Mouse (Mus musculus) adrenal gland, postnatal 25 days (tissue): ENCODE results near the gene Trpv4. TPM values are rescaled to one million over a fixed set of nuclear protein-coding genes. Genes with fewer than 3 reads are reported as not detected.

Experiments used
- DNase-seq: peaks from one replicate; pipeline ENCODE4 v3.0.0; 2021; ENCODE audit warnings: mixed read lengths
- total RNA-seq: library from RNA; stranded (reverse); gene quantifications from 2 replicates; pipeline ENCODE4 v1.2.3, GENCODE M21; 2021

The Trpv4 gene
- total RNA-seq, 1 experiment from 2014 or later: 1.2 TPM

DNA sequence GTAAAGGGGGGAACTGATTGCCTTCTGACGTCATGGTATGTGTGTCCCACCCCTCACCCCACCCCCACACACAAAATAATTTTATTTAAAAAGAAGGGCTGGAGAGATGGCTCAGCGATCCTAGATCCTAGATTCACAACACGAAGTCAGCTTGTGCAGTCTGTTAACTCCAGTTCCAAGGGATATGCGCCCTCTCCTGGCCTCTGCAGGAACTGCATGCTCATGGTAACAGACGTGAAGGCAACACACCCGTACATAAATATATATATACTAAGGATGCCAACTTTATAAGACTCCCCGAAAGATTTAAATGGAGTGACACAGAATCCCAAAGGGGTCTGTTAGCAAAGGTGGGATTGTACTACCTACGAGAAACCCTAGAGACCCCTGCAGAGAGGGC lies 39.4 kb downstream of the Trpv4 start:
- DNase-seq: peak; percentile 80

- DNase-seq: no peak
These were observed 40.4 kb downstream of the Trpv4 start for GRCm38 (mm10) chr5:114617809-114618208.

DNA sequence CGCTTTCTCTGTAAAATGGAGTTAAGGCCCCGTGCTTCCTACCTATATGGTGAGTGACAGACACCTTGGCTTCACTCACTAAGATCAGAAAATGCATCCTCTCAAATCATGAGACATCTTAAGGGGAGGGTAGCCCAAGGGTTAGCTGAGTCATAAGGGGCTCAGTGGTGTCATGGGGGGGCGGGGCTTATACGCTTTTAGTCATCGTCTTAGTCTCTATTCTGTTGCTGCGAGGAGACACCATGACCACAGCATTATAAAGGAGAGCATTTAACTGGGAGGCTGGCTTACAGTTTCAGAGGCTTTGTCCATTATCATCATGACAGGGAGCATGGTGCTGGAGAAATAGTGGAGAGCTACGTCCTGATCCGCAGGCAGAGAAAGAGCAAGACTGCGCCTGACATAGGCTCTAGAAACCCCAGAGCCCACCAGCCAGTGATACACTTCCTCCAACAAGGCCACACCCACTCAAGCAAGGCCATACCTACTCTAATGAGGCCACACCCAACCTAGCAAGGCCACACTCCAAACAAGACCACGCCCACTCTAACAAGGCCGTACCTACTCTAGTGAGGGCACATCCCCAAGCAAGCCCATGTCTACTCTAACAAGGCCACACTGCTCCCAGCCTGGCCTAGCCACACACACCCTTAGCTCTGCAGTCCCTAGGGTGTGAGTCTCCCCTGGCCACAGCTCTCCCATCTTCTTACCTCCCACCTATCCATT lies 41.7 kb downstream of the Trpv4 start:
- no peak for DNase-seq

- DNase-seq: no peak
These were observed 43.4 kb downstream of the Trpv4 start for GRCm38 (mm10) chr5:114614863-114615262.

DNA sequence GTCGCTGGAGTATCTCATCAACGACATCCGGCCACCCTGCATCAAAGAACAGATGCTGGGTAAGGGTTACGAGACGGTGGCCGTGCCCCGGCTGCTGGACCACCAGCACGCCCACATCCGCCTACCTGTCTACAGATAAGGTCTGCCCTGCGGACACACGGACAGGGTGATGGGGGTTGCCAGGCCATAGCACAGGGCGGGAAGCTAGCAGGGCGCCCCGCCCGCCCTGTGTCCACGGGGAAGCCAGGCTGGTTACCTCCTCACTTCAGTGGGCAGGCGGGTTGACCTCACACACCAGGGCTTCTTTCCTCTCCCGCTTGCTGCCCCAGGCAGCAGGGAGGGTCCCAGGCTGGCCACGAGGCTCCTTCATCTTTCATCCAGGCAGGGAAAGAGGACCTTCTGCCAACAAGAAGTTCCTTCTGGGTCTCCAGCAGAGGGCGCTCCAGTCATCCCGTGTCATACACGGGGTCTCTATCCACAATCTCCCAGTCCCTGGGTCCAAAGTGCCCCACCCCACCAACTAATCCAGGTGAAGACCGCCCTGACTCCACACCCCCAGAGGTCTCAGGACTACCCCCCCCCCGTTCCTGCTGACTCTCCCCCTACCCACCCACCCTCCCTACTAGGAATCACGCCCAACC lies 46.1 kb downstream of the Trpv4 start:
- DNase-seq: peak; percentile 54

DNA sequence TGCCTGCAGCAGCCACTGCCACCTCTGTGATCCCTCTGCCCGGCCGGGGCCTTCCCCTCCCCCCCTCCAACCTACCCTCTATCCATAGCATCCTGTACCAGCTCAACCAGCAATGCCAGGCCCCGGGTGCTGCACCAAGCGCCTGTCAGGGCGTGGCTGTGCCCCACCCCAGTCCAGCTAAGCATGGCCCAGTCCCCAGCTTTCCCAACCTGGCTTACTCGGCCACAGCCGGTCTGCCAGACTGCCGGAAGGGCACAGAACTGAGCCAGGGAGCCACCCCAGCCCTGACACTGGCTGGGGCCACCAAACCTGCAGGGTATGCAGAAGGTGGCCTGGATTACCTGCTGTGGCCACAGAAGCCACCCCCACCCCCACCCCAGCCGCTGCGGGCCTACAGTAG lies 47.0 kb downstream of the Trpv4 start:
- DNase-seq: no peak

DNA sequence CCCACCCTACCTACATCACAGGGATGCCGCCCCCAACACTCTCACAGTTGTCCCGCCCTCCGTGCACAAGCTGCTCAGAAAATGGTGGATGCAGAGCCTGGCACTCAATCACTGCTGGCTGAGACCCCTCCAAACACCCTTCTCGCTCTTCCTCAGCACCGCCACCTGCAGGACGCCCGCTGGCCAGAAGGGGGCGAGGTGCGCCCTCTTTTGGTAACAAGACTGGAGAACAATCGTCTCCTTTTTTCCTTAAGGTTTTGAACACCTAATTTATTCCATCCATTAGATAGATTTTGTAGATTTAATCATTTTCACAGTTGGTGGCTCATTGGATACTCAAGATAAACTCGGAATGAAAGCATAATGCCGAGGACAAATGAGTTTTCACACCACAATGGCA lies 49.7 kb downstream of the Trpv4 start:
- peak; percentile 84 for DNase-seq

DNA sequence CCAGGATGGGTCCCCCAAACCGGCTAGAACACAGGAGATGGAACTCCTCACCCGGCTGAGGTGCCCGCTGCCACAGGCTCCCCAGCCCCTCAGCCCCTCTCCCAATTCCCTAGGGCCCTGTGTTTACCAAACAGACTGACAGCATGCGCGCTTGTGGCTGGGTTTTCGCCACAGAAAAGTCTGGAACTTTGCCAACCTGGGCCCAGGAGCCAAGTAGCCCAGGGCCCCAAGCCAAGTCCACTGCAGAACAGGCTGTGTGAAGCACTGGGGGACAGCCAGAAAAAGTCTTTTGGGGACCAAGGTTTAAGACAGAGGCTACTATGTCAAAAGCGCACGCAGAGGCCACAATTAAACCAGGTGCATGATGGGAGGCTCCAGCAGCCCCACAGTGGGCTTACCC lies 50.6 kb downstream of the Trpv4 start:
- peak; percentile 83 for DNase-seq

GRCm38 (mm10) chr5:114605981-114606380 lies 52.2 kb downstream of the Trpv4 start:
- DNase-seq: no peak

DNA sequence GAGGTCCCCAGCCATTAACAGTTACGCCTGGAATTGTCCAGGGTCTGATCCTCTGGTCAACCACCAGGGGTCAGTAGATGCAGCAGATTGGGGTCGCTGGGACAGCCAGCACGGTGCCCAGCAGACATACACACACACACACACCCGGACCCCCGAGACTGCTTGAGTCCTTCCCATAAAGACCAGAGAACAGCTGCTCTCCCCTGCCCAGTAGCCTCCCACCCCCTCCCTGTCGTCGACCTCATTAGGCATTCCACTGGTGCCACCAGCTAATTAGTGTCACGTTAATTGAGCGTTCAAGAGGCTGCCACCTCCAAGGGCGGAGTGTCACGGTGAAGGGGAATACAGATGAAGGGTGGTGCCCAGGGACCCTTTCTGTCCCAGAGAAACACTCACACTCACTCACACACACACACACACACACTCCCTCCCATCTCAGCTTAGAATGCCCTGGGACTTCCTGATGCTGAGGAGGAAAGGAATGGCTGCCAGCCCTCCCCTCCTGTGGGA lies 53.4 kb downstream of the Trpv4 start:
- DNase-seq: no peak

DNA sequence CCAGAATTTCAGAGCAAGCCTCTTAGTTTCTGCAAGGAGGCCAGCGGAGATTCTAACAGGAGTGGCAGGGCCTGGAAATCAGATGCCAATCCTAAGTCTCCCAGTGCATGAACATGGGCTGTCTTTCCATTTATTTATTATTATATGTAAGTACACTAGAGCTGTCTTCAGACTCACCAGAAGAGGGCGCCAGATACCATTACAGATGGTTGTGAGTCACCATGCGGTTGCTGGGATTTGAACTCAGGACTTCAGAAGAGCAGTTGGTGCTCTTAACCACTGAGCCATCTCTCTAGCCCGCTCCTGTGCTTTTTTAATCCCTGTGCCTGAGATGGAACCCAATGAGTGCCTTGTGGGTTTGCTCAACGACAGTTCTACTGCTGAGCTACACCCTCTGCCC lies 54.2 kb downstream of the Trpv4 start:
- no peak for DNase-seq

DNA sequence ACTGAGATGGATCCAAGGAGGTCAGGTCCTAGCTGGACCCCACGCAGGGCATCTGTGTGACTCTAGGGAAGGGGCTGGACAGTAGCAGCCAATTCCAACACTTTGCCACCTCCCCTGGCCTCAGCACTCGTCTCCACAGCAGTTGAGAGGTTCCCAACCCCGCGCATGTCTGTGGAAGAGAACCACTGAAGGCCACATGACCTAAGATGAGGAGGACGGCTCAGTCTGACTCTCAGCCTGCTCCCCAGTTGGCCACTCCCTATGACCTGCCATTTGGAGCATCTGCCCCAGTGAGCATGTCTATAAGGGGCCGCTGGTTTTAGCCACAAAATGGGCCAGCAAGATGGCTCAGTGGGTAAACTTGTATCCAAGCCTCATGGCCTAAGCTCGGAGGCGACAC lies 56.2 kb downstream of the Trpv4 start:
- no peak for DNase-seq

DNA sequence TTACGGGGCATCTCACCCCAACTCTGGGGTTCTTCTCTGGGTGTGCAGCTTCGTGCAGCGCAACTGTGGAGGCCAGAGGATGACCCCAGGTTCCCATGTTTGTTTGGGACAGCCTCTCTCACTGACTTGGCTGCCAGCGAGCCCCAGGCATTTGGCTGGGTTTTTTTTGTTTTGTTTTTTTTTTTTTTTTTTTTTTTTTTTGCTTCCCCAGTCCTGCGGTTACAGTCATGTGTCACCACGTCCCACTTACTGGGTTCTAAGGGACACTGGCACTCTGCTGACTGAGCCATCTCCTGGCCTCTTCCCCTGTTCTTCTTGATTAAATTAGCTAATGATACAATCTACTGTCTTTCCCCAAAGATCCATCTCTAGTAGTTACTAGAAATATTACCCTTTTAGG lies 60.6 kb downstream of the Trpv4 start:
- no peak for DNase-seq

DNA sequence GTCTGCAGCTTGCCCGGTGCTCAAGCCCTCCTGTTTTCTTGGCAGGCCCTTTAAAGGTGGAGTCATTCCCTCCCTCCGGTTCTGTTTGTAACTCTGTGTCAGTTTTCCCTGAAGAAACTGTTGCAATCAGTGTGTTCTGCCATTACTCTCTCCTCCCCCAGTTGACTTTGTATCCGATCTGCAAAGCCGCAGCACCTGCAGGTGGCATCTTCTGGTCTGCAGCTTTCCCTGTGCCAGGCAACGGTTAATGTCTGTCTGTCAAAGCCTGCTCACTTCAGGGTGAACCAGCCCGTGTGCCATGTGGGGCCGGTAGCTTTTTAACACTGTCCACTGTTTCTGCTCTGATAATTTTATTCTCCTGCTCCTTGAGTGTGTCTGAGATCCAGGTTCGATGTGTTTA lies 61.0 kb downstream of the Trpv4 start:
- no peak for DNase-seq

GRCm38 (mm10) chr5:114596604-114597003 lies 61.6 kb downstream of the Trpv4 start:
- DNase-seq: no peak

DNA sequence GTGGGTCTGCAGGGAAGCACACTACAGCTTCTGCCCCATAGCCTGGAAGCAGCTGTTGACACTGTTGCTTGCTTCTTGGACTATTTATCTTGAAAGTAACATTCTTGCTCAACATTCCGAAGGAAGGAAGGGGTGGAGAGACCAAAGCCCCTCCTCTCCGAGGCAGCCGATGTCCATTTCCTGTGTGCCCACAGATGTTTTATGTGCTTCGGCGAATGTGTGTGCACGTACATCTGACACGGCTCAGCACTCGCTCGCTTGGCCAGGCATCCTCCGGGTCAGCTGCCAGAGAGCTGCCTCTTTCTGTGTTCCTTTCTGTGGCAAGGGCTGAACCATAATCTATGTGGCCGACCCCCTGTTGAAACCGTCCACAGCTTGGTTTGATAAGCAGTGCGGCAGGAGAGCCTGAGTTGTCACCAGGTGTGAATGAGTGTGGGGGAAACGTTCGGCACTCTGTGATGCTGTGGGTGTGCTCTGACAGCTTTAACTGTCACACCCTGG lies 63.4 kb downstream of the Trpv4 start:
- no peak for DNase-seq

DNA sequence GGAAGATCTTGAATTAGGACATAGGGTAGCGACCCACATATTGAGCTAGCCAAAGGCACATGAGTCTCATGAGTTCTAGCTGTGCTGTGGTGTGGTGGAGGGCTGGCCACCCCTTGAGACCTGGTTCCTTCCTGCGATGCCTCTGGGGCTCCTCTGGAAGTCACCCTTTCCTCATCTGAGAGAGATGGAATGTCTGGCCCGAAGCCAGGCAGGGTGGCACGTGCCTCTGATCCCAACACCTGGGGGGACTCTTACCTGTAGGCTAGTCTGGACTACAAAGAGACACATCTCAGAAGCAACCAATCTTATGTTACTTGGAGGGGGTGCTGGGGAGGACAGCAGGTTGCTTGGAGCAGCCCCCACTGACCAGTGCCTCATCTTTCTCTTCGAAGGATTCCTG lies 64.3 kb downstream of the Trpv4 start:
- no peak for DNase-seq

GRCm38 (mm10) chr5:114593161-114593821 lies 64.9 kb downstream of the Trpv4 start:
- DNase-seq: no peak

DNA sequence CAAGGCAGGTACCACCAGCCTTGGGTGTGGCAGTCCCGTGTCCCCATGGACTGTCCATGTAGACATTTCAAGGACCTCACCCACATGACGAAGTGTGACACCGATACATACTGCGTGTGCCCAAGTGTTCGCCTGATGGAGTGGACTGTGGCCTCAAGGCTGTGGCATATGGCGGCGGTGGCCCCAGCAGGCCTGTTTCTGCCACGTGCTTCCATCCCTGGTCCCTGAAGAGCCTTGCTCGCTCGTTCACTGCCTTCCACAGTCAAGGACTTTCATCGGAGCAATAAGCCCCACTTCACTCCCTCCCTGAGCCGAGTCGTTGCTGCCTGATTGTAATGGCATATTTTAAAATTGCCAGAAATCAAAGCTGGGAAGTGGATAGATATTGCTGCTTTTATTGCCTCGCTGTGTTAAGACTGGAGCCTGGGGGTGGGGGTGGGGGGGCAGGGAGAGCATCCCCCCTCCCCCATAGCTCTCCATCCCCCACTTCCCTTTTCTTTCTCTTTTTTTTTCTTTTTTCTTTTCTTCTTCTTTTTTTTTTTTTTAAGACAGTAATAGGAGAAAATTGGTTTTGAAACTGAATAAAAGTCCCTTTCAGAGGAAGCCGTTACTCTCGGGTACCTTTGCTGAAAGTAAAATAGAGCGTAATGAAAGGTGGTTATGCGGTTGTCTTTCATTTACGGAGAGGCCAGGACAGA lies 65.6 kb downstream of the Trpv4 start:
- no peak for DNase-seq

DNA sequence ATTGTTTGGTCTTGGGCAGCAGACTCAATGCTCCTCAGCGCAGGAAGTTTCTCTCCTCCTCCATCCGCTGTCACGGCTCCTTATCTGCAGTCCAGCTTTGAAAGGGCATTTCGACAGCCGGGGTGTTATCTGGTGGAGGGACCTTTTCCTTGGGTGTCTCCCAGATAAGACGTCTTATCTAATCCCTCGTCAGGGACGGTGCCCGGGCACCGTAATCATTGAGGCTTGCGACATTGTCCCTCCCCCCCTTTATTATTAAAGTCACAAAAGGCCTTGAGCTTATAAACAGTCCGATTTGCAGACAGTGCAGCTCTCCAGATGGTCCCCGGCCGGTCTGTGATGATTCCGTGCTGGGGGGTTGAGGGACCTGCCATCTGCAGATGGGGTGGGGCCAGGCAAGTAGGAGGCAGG lies 67.1 kb downstream of the Trpv4 start:
- no peak for DNase-seq

DNA sequence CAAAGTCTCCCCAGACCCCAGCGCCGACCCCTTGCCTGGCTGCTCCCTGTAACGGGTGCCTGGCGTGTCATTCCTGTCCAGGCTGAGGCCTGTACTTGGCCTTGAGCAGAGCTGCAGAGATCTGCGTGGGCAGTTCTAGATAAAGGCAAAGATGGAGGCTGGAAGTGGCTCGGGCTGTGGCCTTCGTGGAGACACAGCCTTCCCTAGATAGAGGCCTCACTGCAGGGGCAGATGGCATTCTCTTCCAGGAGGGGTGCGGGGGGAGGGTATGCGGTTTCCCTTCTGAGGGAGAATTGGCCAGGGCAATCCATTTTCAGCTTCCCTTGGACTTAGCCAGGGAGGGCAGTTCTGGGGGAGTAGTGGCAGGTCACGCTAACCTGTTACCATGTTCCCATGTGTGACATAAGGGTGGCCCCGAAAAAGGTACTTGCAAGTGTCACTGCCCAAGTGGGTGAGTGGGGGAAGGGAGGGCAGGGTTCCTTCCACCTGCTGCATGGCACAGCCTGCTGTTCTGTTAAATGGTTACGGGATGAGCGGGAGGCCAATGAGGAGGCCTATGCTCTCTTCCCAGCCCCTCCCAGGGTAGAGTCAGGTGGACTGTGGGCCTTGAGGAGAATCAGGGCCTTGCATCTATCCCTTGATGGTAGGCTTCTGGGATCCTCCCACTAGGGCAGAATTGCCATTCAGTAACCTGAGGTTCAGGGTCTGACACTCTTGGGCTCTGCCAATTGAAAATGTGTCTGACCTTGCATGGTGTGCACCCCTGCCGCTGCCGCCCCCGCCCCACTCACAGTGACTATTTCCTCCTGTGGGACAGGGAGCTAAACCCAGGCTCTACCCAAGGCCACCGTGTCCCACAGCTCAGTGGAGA lies 67.9 kb downstream of the Trpv4 start:
- DNase-seq: no peak

GRCm38 (mm10) chr5:114589454-114589853 lies 68.8 kb downstream of the Trpv4 start:
- no peak for DNase-seq
